ENCODE assay signal across 13 mouse cellular contexts in genomic region chr2:50789051-50789651, GRCm38 (mm10).
DNase-seq lines count a peak whose midpoint lies in the region; ATAC-seq and TF ChIP-seq lines count a peak whose summit lies in the region.
"Had no signal": no experiment of that assay in that cellular context is flagged by ENCODE, and none has a peak within 500 bp of the region (broad histone marks: within the 10 kb centered on the region; RNA-seq: fewer than 3 reads in every experiment).

No protein-coding gene starts in this region.

- H3K4me1 ChIP-seq in hindbrain, embryonic 10.5 days (replicated peaks), result no peaks in the 10 kb centered on the region
- no peaks in the 10 kb centered on the region for H3K4me1 ChIP-seq in hindbrain, embryonic 14.5 days (replicated peaks; ENCODE audit: control insufficient read depth, insufficient read depth, low read length)
- peaks cover 6% of the 10 kb centered on the region; the same call in 1 of the 2 replicates for H3K4me1 ChIP-seq in embryonic fibroblast, embryonic 13.5 days (ENCODE audit: control insufficient read depth, insufficient read depth, low read length)
- H3K4me1 ChIP-seq in lung, embryonic 16.5 days (replicated peaks; ENCODE audit: control insufficient read depth, insufficient read depth, low read length), result peaks cover 3% of the 10 kb centered on the region; the same call in 1 of the 2 replicates

- H3K4me3 ChIP-seq in hindbrain, embryonic 10.5 days, result no peak overlapping the region
- H3K4me3 ChIP-seq in hindbrain, embryonic 14.5 days (replicated peaks; ENCODE audit: low read length), result no peak overlapping the region
- no peak overlapping the region for H3K4me3 ChIP-seq in embryonic fibroblast, embryonic 13.5 days (ENCODE audit: insufficient read depth, low read length)
- no peak overlapping the region for H3K4me3 ChIP-seq in lung, embryonic 16.5 days (ENCODE audit: low read length)

- H3K27ac ChIP-seq in hindbrain, embryonic 10.5 days, result no peak overlapping the region
- no peak overlapping the region for H3K27ac ChIP-seq in hindbrain, embryonic 14.5 days
- H3K27ac ChIP-seq in embryonic fibroblast, embryonic 13.5 days (ENCODE audit: insufficient read depth, low read length), result peak overlapping the region; percentile 62
- peak overlapping the region; percentile 86 for H3K27ac ChIP-seq in lung, embryonic 16.5 days (ENCODE audit: low read length)

- intact Hi-C loops in left cerebral cortex, postnatal 14 days (cut with DNase I), result no loop called here

- no peak for TF ChIP-seq POLR2A in embryonic fibroblast, embryonic 13.5 days (IDR thresholded peaks at IDR 0.05; ENCODE audit: low read depth, low read length)

- no peak overlapping the region for H3K4me2 ChIP-seq in hindbrain, embryonic 14.5 days (replicated peaks)
- peak overlapping the region; percentile 45 for H3K4me2 ChIP-seq in lung, embryonic 16.5 days (ENCODE audit: low read depth, low read length)

- ATAC-seq in hindbrain, embryonic 14.5 days (ENCODE audit: low FRiP score), result no peak
- ATAC-seq in lung, embryonic 16.5 days (ENCODE audit: low read depth), result peak; percentile 96
- no peak for ATAC-seq in activated CD4-positive, CD25-positive, alpha-beta regulatory T cell, adult 4 months

- DNase-seq in hindbrain, embryonic 10.5 days (ENCODE audit: low spot score), result peak; percentile 28
- DNase-seq in hindbrain, embryonic 14.5 days (ENCODE audit: low spot score), result no peak
- peak; percentile 71 for DNase-seq in adipocyte (ENCODE audit: low spot score)
- no peak for DNase-seq in T-cell, adult 2 months (ENCODE audit: low spot score)
- no peak for DNase-seq in left cerebral cortex, postnatal 14 days (ENCODE audit: low spot score in 2 of 2)
- DNase-seq: adrenal gland, postnatal 25 days; gastrocnemius, postnatal 36 days; layer of hippocampus, adult 9-11 months; midbrain, embryonic 14.5 days; thymus, postnatal 25 days had no signal

- H3K9me3 ChIP-seq in hindbrain, embryonic 10.5 days, result 0 out of 2 replicates have a peak, but pooled peaks cover 12% of the 10 kb centered on the region
- peaks cover 11% of the 10 kb centered on the region; the same call in 1 of the 2 replicates for H3K9me3 ChIP-seq in hindbrain, embryonic 14.5 days (ENCODE audit: control insufficient read depth, low read length)
- no peaks in the 10 kb centered on the region for H3K9me3 ChIP-seq in lung, embryonic 16.5 days (ENCODE audit: control insufficient read depth, low read length)

- H3K36me3 ChIP-seq in hindbrain, embryonic 10.5 days, result no peaks in the 10 kb centered on the region
- no peaks in the 10 kb centered on the region for H3K36me3 ChIP-seq in hindbrain, embryonic 14.5 days (replicated peaks; ENCODE audit: control insufficient read depth, insufficient read depth)
- H3K36me3 ChIP-seq in lung, embryonic 16.5 days (ENCODE audit: control insufficient read depth, insufficient read depth, low read length), result no peaks in the 10 kb centered on the region

- no peaks in the 10 kb centered on the region for H3K27me3 ChIP-seq in hindbrain, embryonic 10.5 days (ENCODE audit: insufficient read depth, poor library complexity, severe bottlenecking)
- no peaks in the 10 kb centered on the region for H3K27me3 ChIP-seq in hindbrain, embryonic 14.5 days (ENCODE audit: control insufficient read depth, insufficient read depth, low read length)
- H3K27me3 ChIP-seq in lung, embryonic 16.5 days (ENCODE audit: control insufficient read depth, insufficient read depth, low read depth, low read length), result no peaks in the 10 kb centered on the region

- no peak for TF ChIP-seq CTCF in embryonic fibroblast, embryonic 13.5 days (IDR thresholded peaks at IDR 0.05; ENCODE audit: borderline replicate concordance, insufficient read depth, low read length)

- no peak overlapping the region for H3K9ac ChIP-seq in hindbrain, embryonic 14.5 days
- H3K9ac ChIP-seq in lung, embryonic 16.5 days (ENCODE audit: low read length), result no peak overlapping the region

- WGBS in hindbrain, embryonic 10.5 days, result 65% methylated on average over 4 of the region's 4 CpGs
- 89% methylated on average over 4 of the region's 4 CpGs for WGBS in hindbrain, embryonic 14.5 days
- 47% methylated on average over 4 of the region's 4 CpGs for WGBS in lung, embryonic 16.5 days

Comparison
In these comparisons a context has a peak if more than half of its experiments do, and no peak if none do; other contexts are left out.
1. DNase-seq: peak in hindbrain, embryonic 10.5 days (single experiment) and adipocyte (single experiment); none in hindbrain, embryonic 14.5 days (single experiment), T-cell, adult 2 months (single experiment) and left cerebral cortex, postnatal 14 days (0 of 2).
2. H3K27ac ChIP-seq: peak in embryonic fibroblast, embryonic 13.5 days (single experiment) and lung, embryonic 16.5 days (single experiment); none in hindbrain, embryonic 10.5 days (single experiment) and hindbrain, embryonic 14.5 days (single experiment).